Mouse (Mus musculus) embryo, embryonic 10.5 days (tissue): ENCODE measurements around the gene G530012D18Rik.
"Not testable (repeated sequence)": the region's sequence is repeated elsewhere in the genome, so short reads cannot be mapped to it uniquely, and the experiment has no call there.

Experiments
- DNase-seq: peaks from one replicate; pipeline ENCODE4 v3.0.0-alpha.2; 2015; ENCODE audit warnings: low spot score

The G530012D18Rik gene

GRCm38 (mm10) chr1:85615819-85616218 is 40.3 kb downstream of the G530012D18Rik start:
- not testable (repeated sequence) for DNase-seq

GRCm38 (mm10) chr1:85617161-85617560 is 41.7 kb downstream of the G530012D18Rik start:
- DNase-seq, result not testable (repeated sequence)

- not testable (repeated sequence) for DNase-seq
Measured at GRCm38 (mm10) chr1:85618689-85619088, 43.2 kb downstream of the G530012D18Rik start.
